Mouse (Mus musculus) testis, adult 2 months (tissue): ENCODE measurements around the gene Eif1ad. TPM values are rescaled to one million over a fixed set of nuclear protein-coding genes. Genes with fewer than 3 reads are reported as not detected.
"Not testable (repeated sequence)": the region's sequence is repeated elsewhere in the genome, so short reads cannot be mapped to it uniquely, and the experiment has no call there.

Experiments used
- H3K27ac ChIP-seq: fragments of 200-500 bp; 2 replicates; pipeline ENCODE4 v1.5.1; 2012; ENCODE audit warnings: low read depth, low read length; ENCODE audit not compliant: control insufficient read depth, insufficient read depth
- H3K27me3 ChIP-seq: fragments of 200-500 bp; 2 replicates; pipeline ENCODE4 v1.6.1; 2012; ENCODE audit warnings: mild to moderate bottlenecking, low read length, moderate library complexity; ENCODE audit not compliant: control insufficient read depth, insufficient read depth
- H3K36me3 ChIP-seq: fragments of 200-500 bp; 2 replicates; pipeline ENCODE4 v1.6.1; 2012; ENCODE audit warnings: mild to moderate bottlenecking, low read length; ENCODE audit not compliant: control insufficient read depth, insufficient read depth
- H3K4me1 ChIP-seq: fragments of 200-500 bp; 2 replicates; pipeline ENCODE4 v1.6.1; 2012; ENCODE audit warnings: low read length; ENCODE audit not compliant: control insufficient read depth, insufficient read depth
- H3K4me3 ChIP-seq: fragments of 200-500 bp; 2 replicates; pipeline ENCODE4 v1.5.1; 2012; ENCODE audit warnings: low read depth, mild to moderate bottlenecking, low read length, moderate library complexity, mixed read lengths; ENCODE audit not compliant: control insufficient read depth
- CTCF ChIP-seq: fragments of 200-500 bp; IDR thresholded peaks from 2 replicates; pipeline ENCODE4 v1.5.1; 2012; ENCODE audit warnings: low read depth, mild to moderate bottlenecking, inconsistent platforms, low read length, moderate library complexity; ENCODE audit not compliant: control insufficient read depth, insufficient read depth, insufficient replicate concordance
- POLR2A ChIP-seq: fragments of 200-500 bp; IDR thresholded peaks from 2 replicates; pipeline ENCODE4 v1.6.1; 2012; ENCODE audit warnings: low read depth, mild to moderate bottlenecking, inconsistent platforms, low read length, moderate library complexity; ENCODE audit not compliant: control insufficient read depth
- polyA plus RNA-seq: library from polyadenylated mRNA; depleted of rRNA; stranded (reverse); fragments of >200 nt; gene quantifications from 2 replicates; pipeline ENCODE4 v1.2.3, GENCODE M21; 2012

Gene Eif1ad
- polyA plus RNA-seq, 1 experiment, result 24.5 TPM

DNA sequence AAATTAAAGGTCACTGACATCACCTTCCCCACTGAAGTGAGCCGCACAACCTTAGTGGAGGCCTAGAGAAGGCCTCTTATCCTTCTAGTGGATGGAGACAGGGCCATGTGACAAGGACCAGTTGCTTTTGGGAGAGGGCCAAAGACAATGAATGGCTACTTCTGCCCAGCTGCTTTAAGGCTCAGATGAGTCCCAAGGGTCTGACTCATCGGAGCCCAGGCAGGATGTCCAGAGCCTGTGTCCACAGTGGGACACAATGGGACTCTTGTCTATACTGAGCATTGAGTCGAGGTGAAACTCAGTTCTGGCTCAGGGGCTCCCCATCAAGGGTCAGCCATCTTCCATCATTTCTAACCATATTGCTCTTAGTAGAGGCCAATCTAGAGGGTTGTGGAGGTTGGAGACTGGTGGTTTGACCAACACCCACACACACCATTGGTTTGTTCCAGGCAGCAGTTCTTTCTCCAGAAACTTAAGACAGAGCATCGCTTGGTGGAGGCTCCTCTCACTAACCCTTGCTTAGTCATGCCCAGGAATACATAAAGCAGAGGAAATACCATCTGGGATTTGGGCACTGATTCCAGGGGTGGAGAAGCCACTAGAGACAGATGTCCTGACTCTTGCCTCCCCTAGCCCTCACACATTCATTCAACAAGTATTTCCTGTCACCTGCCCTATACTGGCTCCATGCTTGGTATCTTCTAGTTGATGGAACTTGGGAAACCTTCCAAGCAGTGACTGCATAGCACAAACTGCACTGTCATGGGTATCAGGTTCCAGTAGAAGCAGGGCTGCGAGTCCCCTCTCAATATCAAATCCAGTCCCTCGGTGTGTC is 21.0 kb upstream of the Eif1ad start:
- Histone ChIP-seq H3K4me1 (peaks cover 8% of the 10 kb centered on the region), H3K36me3 (no peaks in the 10 kb centered on the region), H3K27me3 (no peaks in the 10 kb centered on the region), H3K4me3 (no peak overlapping the region), H3K27ac (no peak overlapping the region)
- TF ChIP-seq POLR2A (no peak), CTCF (no peak)

DNA sequence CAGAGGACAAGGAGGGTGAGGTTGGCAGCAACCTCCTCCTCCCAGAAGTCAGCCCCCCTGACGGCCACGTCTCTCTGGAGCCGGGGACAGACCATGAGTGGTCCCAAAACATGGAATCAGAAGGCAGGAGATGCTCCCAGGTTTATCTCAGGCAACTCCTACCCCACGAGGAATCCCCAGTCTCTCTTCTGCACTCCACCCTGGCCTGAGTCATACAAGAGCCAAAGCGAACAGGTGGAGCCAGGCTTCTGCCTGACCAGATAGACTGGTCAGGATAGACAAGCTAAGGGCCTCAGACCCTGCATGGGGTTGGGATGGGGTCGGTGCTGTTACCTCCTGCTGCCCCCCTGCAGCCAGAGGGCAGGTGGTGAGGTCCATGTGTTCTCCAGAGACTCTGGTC is 18.5 kb upstream of the Eif1ad start:
- H3K27ac ChIP-seq, result no peak overlapping the region
- no peaks in the 10 kb centered on the region for H3K27me3 ChIP-seq
- no peaks in the 10 kb centered on the region for H3K36me3 ChIP-seq
- TF ChIP-seq POLR2A, result no peak
- no peak for TF ChIP-seq CTCF
- peaks cover 3% of the 10 kb centered on the region for H3K4me1 ChIP-seq
- no peak overlapping the region for H3K4me3 ChIP-seq

DNA sequence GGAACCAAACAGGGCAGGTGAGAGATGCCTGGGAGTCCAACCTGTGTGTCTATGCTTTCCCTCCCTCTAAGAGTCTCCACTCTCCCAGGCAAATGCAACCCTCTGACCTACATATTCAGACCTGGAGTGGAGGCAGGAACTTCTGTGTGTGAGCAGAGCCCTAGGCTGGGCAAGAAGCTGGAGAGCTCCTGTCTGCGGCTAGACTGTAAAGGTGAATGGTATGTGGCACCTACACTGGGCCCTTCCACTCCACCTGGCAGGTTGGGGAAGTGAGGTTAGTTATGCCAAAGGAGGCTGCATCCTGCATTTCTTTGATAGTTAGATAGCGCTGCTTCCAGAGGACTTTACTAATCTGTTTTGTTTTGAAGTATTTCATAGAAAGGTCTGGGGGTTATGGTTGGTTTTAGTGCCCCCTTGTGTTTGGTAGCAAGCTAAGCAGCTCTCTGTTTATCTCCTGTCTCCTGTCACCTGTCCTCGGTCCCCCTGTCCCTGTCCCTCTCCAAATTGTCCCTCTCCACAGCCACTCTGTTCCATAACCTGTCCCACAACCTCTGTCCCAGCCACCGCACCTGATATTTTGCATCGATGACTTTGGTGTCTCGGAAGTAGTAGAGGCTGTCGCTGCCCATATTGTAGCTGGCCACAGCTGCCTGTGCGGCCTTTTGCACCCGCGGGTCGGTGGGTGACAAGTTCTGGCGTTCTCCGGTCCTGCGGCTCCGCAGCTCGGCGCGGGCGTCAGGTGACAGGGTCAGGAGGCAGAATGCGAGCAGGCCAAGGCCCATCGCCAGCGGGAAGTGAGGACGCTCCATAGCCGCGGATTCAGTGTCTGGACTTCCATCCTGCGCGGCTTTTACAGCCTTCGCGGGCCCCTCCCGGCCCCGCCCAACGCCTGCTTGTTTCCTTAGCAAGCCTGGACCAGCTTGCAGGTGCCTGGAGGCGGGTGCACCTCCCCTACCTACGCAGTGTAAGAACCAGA is 17.7 kb upstream of the Eif1ad start:
- H3K36me3 ChIP-seq, result no peaks in the 10 kb centered on the region
- H3K4me3 ChIP-seq, result peak overlapping the region; percentile 1; the same call in 1 of the 2 replicates
- H3K27ac ChIP-seq, result no peak overlapping the region
- TF ChIP-seq CTCF (peak; percentile 3; the same call in 1 of the 2 replicates), POLR2A (no peak)
- H3K4me1 ChIP-seq, result peaks cover 3% of the 10 kb centered on the region
- H3K27me3 ChIP-seq, result no peaks in the 10 kb centered on the region

GRCm38 (mm10) chr19:5349502-5349873 is 17.1 kb upstream of the Eif1ad start, which contains the start of gene Cst6:
Gene Cst6, minus strand, starts transcription at chr19:5349574.
- H3K36me3 ChIP-seq, H3K27ac ChIP-seq, H3K27me3 ChIP-seq, H3K4me1 ChIP-seq: not testable (repeated sequence)
- peak within 1 kb of the TSS; percentile 1; the same call in 1 of the 2 replicates for H3K4me3 ChIP-seq

- Histone ChIP-seq H3K4me1 (peaks cover 3% of the 10 kb centered on the region), H3K27me3 (no peaks in the 10 kb centered on the region), H3K27ac (no peak overlapping the region), H3K36me3 (no peaks in the 10 kb centered on the region), H3K4me3 (no peak overlapping the region)
- TF ChIP-seq CTCF (no peak), POLR2A (no peak)
Observed at GRCm38 (mm10) chr19:5353609-5354008, 12.9 kb upstream of the Eif1ad start.

GRCm38 (mm10) chr19:5356080-5356479 is 10.5 kb upstream of the Eif1ad start:
- Histone ChIP-seq H3K4me3 (no peak overlapping the region), H3K36me3 (no peaks in the 10 kb centered on the region), H3K4me1 (no peaks in the 10 kb centered on the region), H3K27ac (no peak overlapping the region), H3K27me3 (no peaks in the 10 kb centered on the region)
- TF ChIP-seq POLR2A (no peak), CTCF (no peak)

GRCm38 (mm10) chr19:5362186-5362585 is 4.4 kb upstream of the Eif1ad start:
- H3K4me3 ChIP-seq, result no peak overlapping the region
- H3K36me3 ChIP-seq, result no peaks in the 10 kb centered on the region
- no peaks in the 10 kb centered on the region for H3K27me3 ChIP-seq
- H3K27ac ChIP-seq, result no peak overlapping the region
- no peak for TF ChIP-seq CTCF
- TF ChIP-seq POLR2A, result no peak
- H3K4me1 ChIP-seq, result peaks cover 13% of the 10 kb centered on the region
